Mouse (Mus musculus): ENCODE measurements around the gene Hoxa11. TPM values are rescaled to one million over a fixed set of nuclear protein-coding genes. Genes with fewer than 3 reads are reported as not detected.

Hoxa11 gene
- polyA plus RNA-seq, 1 experiment = 10.9 TPM

GRCm38 (mm10) chr6:52263321-52263585 lies 17.6 kb upstream of the Hoxa11 start:
- TF ChIP-seq CEBPB (IDR thresholded peaks at IDR 0.05; ENCODE audit: insufficient read depth, poor library complexity, severe bottlenecking) = no peak
- no peak for TF ChIP-seq POLR2AphosphoS2 (IDR thresholded peaks at IDR 0.05; ENCODE audit: insufficient read length, low read depth)
- TF ChIP-seq POLR2A (IDR thresholded peaks at IDR 0.05; ENCODE audit: insufficient read length, low read depth) = no peak
- no peak for TF ChIP-seq TCF3 (IDR thresholded peaks at IDR 0.05; ENCODE audit: insufficient read length, low read depth)
- no peak for TF ChIP-seq TCF12 (IDR thresholded peaks at IDR 0.05; ENCODE audit: insufficient read depth, poor library complexity, severe bottlenecking)
- no peak for TF ChIP-seq USF1 (IDR thresholded peaks at IDR 0.05; ENCODE audit: low read depth)
- TF ChIP-seq REST (IDR thresholded peaks at IDR 0.05; ENCODE audit: insufficient read depth, insufficient read length) = no peak
- TF ChIP-seq MAX (IDR thresholded peaks at IDR 0.05; ENCODE audit: low read depth) = no peak
- no peak for TF ChIP-seq SRF (IDR thresholded peaks at IDR 0.05; ENCODE audit: control insufficient read depth, insufficient read length, low read depth)
- no peak for TF ChIP-seq MYOG (IDR thresholded peaks at IDR 0.05; ENCODE audit: control insufficient read depth in 1 of 3, insufficient read depth in 1 of 3, insufficient read length in 2 of 3, low read depth in 2 of 3)
- no peak for TF ChIP-seq MYOD1 (IDR thresholded peaks at IDR 0.05; ENCODE audit: control insufficient read depth in 1 of 3, insufficient read length in 2 of 3, low read depth in 2 of 3)
- TF ChIP-seq E2F4 (IDR thresholded peaks at IDR 0.05; ENCODE audit: insufficient read depth) = no peak
- no peak overlapping the region for H3ac ChIP-seq (ENCODE audit: control insufficient read depth, insufficient read length)
- peaks cover 22% of the 10 kb centered on the region for H3K27me3 ChIP-seq (ENCODE audit: control insufficient read depth, insufficient read depth, insufficient read length)
- no peak overlapping the region for H3K4me3 ChIP-seq
- no peaks in the 10 kb centered on the region for H3K79me2 ChIP-seq (ENCODE audit: control insufficient read depth, insufficient read depth)
- H3K36me3 ChIP-seq (ENCODE audit: control insufficient read depth, insufficient read depth) = no peaks in the 10 kb centered on the region
- no peak overlapping the region for H3K4me2 ChIP-seq (ENCODE audit: low read depth)

GRCm38 (mm10) chr6:52262463-52263320 lies 17.1 kb upstream of the Hoxa11 start:
- H3K4me2 ChIP-seq (ENCODE audit: low read depth) = no peak overlapping the region
- no peaks in the 10 kb centered on the region for H3K36me3 ChIP-seq (ENCODE audit: control insufficient read depth, insufficient read depth)
- H3ac ChIP-seq (ENCODE audit: control insufficient read depth, insufficient read length) = no peak overlapping the region
- TF ChIP-seq USF1 (IDR thresholded peaks at IDR 0.05; ENCODE audit: low read depth) = no peak
- TF ChIP-seq MYOD1 (IDR thresholded peaks at IDR 0.05; ENCODE audit: control insufficient read depth in 1 of 3, insufficient read length in 2 of 3, low read depth in 2 of 3) = no peak
- TF ChIP-seq E2F4 (IDR thresholded peaks at IDR 0.05; ENCODE audit: insufficient read depth) = no peak
- TF ChIP-seq POLR2AphosphoS2 (IDR thresholded peaks at IDR 0.05; ENCODE audit: insufficient read length, low read depth) = no peak
- no peak for TF ChIP-seq POLR2A (IDR thresholded peaks at IDR 0.05; ENCODE audit: insufficient read length, low read depth)
- TF ChIP-seq SRF (IDR thresholded peaks at IDR 0.05; ENCODE audit: control insufficient read depth, insufficient read length, low read depth) = no peak
- TF ChIP-seq CEBPB (IDR thresholded peaks at IDR 0.05; ENCODE audit: insufficient read depth, poor library complexity, severe bottlenecking) = no peak
- TF ChIP-seq TCF3 (IDR thresholded peaks at IDR 0.05; ENCODE audit: insufficient read length, low read depth) = no peak
- no peak for TF ChIP-seq REST (IDR thresholded peaks at IDR 0.05; ENCODE audit: insufficient read depth, insufficient read length)
- TF ChIP-seq MYOG (IDR thresholded peaks at IDR 0.05; ENCODE audit: control insufficient read depth in 1 of 3, insufficient read depth in 1 of 3, insufficient read length in 2 of 3, low read depth in 2 of 3) = no peak
- no peak for TF ChIP-seq MAX (IDR thresholded peaks at IDR 0.05; ENCODE audit: low read depth)
- TF ChIP-seq TCF12 (IDR thresholded peaks at IDR 0.05; ENCODE audit: insufficient read depth, poor library complexity, severe bottlenecking) = no peak
- H3K27me3 ChIP-seq (ENCODE audit: control insufficient read depth, insufficient read depth, insufficient read length) = peaks cover 19% of the 10 kb centered on the region
- no peaks in the 10 kb centered on the region for H3K79me2 ChIP-seq (ENCODE audit: control insufficient read depth, insufficient read depth)
- H3K4me3 ChIP-seq = no peak overlapping the region

DNA sequence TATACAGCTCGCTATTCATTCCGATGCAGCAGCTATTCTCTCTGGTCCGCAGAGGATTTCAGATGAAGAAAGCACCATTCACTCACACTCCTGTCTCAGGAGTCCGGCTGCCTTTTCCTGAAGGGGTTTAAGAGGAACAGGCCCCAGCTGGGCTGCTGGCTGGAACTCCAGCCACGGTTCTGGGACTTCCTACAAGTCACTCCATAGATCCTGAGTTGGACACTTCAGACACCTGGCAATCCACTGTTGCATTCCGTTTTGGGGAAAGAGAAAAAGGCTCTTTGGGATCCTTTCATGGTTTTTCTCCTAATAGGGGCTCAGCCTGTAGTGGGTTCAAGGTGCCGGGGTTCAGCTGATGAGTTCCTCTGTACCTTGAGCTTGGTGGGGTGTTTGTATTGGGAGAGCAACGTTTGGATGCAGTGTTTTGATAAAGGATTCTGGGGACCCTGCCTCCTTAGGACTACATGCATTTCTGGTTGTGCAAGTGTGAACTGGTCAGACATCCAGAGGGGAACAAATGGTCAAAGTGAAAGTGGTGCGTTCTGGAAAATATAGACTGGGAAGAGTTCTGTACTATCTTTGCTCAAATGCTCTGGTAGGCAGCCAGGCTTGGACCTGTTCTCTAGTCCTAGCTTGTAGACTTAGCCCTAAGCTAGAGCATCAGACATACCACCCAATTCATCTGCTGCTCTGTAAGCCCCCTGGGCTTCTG lies 16.3 kb upstream of the Hoxa11 start:
- Histone ChIP-seq H3ac (ENCODE audit: control insufficient read depth, insufficient read length) (no peak overlapping the region), H3K36me3 (ENCODE audit: control insufficient read depth, insufficient read depth) (no peaks in the 10 kb centered on the region), H3K27me3 (ENCODE audit: control insufficient read depth, insufficient read depth, insufficient read length) (peaks cover 19% of the 10 kb centered on the region), H3K4me2 (ENCODE audit: low read depth) (no peak overlapping the region), H3K4me3 (peak overlapping the region; percentile 29), H3K79me2 (ENCODE audit: control insufficient read depth, insufficient read depth) (no peaks in the 10 kb centered on the region)
- TF ChIP-seq E2F4 (IDR thresholded peaks at IDR 0.05; ENCODE audit: insufficient read depth) (no peak), CEBPB (IDR thresholded peaks at IDR 0.05; ENCODE audit: insufficient read depth, poor library complexity, severe bottlenecking) (no peak), SRF (IDR thresholded peaks at IDR 0.05; ENCODE audit: control insufficient read depth, insufficient read length, low read depth) (no peak), POLR2A (IDR thresholded peaks at IDR 0.05; ENCODE audit: insufficient read length, low read depth) (no peak), POLR2AphosphoS2 (IDR thresholded peaks at IDR 0.05; ENCODE audit: insufficient read length, low read depth) (no peak), USF1 (IDR thresholded peaks at IDR 0.05; ENCODE audit: low read depth) (no peak), MYOG (IDR thresholded peaks at IDR 0.05; ENCODE audit: control insufficient read depth in 1 of 3, insufficient read depth in 1 of 3, insufficient read length in 2 of 3, low read depth in 2 of 3) (no peak), MYOD1 (IDR thresholded peaks at IDR 0.05; ENCODE audit: control insufficient read depth in 1 of 3, insufficient read length in 2 of 3, low read depth in 2 of 3) (no peak), TCF12 (IDR thresholded peaks at IDR 0.05; ENCODE audit: insufficient read depth, poor library complexity, severe bottlenecking) (no peak), REST (IDR thresholded peaks at IDR 0.05; ENCODE audit: insufficient read depth, insufficient read length) (no peak), TCF3 (IDR thresholded peaks at IDR 0.05; ENCODE audit: insufficient read length, low read depth) (no peak), MAX (IDR thresholded peaks at IDR 0.05; ENCODE audit: low read depth) (no peak)

- no peak for TF ChIP-seq TCF12 (IDR thresholded peaks at IDR 0.05; ENCODE audit: insufficient read depth, poor library complexity, severe bottlenecking)
- no peak for TF ChIP-seq POLR2AphosphoS2 (IDR thresholded peaks at IDR 0.05; ENCODE audit: insufficient read length, low read depth)
- no peak for TF ChIP-seq E2F4 (IDR thresholded peaks at IDR 0.05; ENCODE audit: insufficient read depth)
- no peak for TF ChIP-seq MAX (IDR thresholded peaks at IDR 0.05; ENCODE audit: low read depth)
- no peak for TF ChIP-seq CEBPB (IDR thresholded peaks at IDR 0.05; ENCODE audit: insufficient read depth, poor library complexity, severe bottlenecking)
- no peak for TF ChIP-seq POLR2A (IDR thresholded peaks at IDR 0.05; ENCODE audit: insufficient read length, low read depth)
- TF ChIP-seq SRF (IDR thresholded peaks at IDR 0.05; ENCODE audit: control insufficient read depth, insufficient read length, low read depth) = no peak
- no peak for TF ChIP-seq TCF3 (IDR thresholded peaks at IDR 0.05; ENCODE audit: insufficient read length, low read depth)
- TF ChIP-seq REST (IDR thresholded peaks at IDR 0.05; ENCODE audit: insufficient read depth, insufficient read length) = no peak
- no peak for TF ChIP-seq MYOD1 (IDR thresholded peaks at IDR 0.05; ENCODE audit: control insufficient read depth in 1 of 3, insufficient read length in 2 of 3, low read depth in 2 of 3)
- TF ChIP-seq USF1 (IDR thresholded peaks at IDR 0.05; ENCODE audit: low read depth) = no peak
- TF ChIP-seq MYOG (IDR thresholded peaks at IDR 0.05; ENCODE audit: control insufficient read depth in 1 of 3, insufficient read depth in 1 of 3, insufficient read length in 2 of 3, low read depth in 2 of 3) = no peak
Observed at GRCm38 (mm10) chr6:52260654-52261575, 15.3 kb upstream of the Hoxa11 start, which contains the start of gene Hoxa13. Hoxa13 (minus strand) TSS chr6:52260880.

More at GRCm38 (mm10) chr6:52260654-52261575, 15.3 kb upstream of the Hoxa11 start, which contains the start of gene Hoxa13:
- peaks cover 13% of the 10 kb centered on the region for H3K27me3 ChIP-seq (ENCODE audit: control insufficient read depth, insufficient read depth, insufficient read length)
- H3K79me2 ChIP-seq (ENCODE audit: control insufficient read depth, insufficient read depth) = no peaks in the 10 kb centered on the region
- peak within 1 kb of the TSS; percentile 74 for H3K4me2 ChIP-seq (ENCODE audit: low read depth)
- H3ac ChIP-seq (ENCODE audit: control insufficient read depth, insufficient read length) = peak within 1 kb of the TSS; percentile 20
- H3K4me3 ChIP-seq = peak within 1 kb of the TSS; percentile 29
- H3K36me3 ChIP-seq (ENCODE audit: control insufficient read depth, insufficient read depth) = no peaks in the 10 kb centered on the region

All from myocyte (in vitro differentiated cells).